Mouse (Mus musculus): ENCODE results near the gene Kif16b. TPM values are rescaled to one million over a fixed set of nuclear protein-coding genes. Genes with fewer than 3 reads are reported as not detected.

Gene Kif16b
- total RNA-seq, 1 experiment, result 10.5 TPM

DNA sequence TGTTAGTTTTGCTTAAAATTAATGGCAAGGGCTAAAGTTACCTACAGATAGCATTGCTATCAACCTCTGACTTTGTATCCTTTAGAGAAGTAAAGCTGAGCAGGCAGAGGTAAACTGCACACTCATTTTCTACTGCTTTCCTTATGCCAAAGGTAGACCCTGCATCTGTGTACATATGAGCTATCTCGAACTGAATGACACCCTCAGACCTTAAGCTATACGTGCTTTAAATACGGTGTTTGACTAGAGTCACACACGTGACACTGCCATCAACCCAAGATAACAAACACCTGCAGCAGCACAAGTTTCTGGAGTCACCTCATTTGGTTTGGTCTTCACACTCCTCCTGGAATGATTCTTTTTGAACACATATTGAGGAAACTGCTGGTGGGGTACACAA lies 280.2 kb downstream of the Kif16b start:
- H3K36me3 ChIP-seq (ENCODE audit: control insufficient read depth, insufficient read depth, low read length, poor library complexity, severe bottlenecking), result no peaks in the 10 kb centered on the region
- H3K4me1 ChIP-seq (ENCODE audit: control insufficient read depth in 2 of 2, insufficient read depth in 2 of 2, low read length in 2 of 2, poor library complexity in 1 of 2), result no peaks in the 10 kb centered on the region
- TF ChIP-seq ZNF384 (IDR thresholded peaks at IDR 0.05; ENCODE audit: low read depth, low read length) (no peak), HCFC1 (IDR thresholded peaks at IDR 0.05; ENCODE audit: borderline replicate concordance, insufficient read depth, low read length) (no peak), CHD2 (IDR thresholded peaks at IDR 0.05; ENCODE audit: low read depth, low read length) (no peak), MAFK (IDR thresholded peaks at IDR 0.05; ENCODE audit: insufficient read depth, low read depth, low read length) (no peak), ZC3H11A (IDR thresholded peaks at IDR 0.05; ENCODE audit: borderline replicate concordance, low read depth, low read length) (no peak)
- no peak overlapping the region for H3K4me3 ChIP-seq (ENCODE audit: insufficient read depth in 1 of 2, low read depth in 1 of 2, low read length in 2 of 2, poor library complexity in 1 of 2, severe bottlenecking in 1 of 2)
- in situ Hi-C loops (cut with MboI; ENCODE audit: low sequenced_read_pairs in 2 of 2, unreplicated experiment in 2 of 2), result no loop called here
- no peak overlapping the region for H3K9ac ChIP-seq (ENCODE audit: insufficient read depth, low read depth, low read length, poor library complexity, severe bottlenecking)
- H3K9me3 ChIP-seq (ENCODE audit: control insufficient read depth, insufficient read depth, low read depth, low read length), result no peaks in the 10 kb centered on the region
- H3K27ac ChIP-seq (ENCODE audit: insufficient read depth, low read depth, low read length, poor library complexity, severe bottlenecking), result no peak overlapping the region
- no peak for DNase-seq (ENCODE audit: low read depth, low spot score)

- H3K9ac ChIP-seq (ENCODE audit: insufficient read depth, low read depth, low read length, poor library complexity, severe bottlenecking), result no peak overlapping the region
- TF ChIP-seq CHD2 (IDR thresholded peaks at IDR 0.05; ENCODE audit: low read depth, low read length) (no peak), ZNF384 (IDR thresholded peaks at IDR 0.05; ENCODE audit: low read depth, low read length) (no peak), MAFK (IDR thresholded peaks at IDR 0.05; ENCODE audit: insufficient read depth, low read depth, low read length) (no peak), ZC3H11A (IDR thresholded peaks at IDR 0.05; ENCODE audit: borderline replicate concordance, low read depth, low read length) (no peak), HCFC1 (IDR thresholded peaks at IDR 0.05; ENCODE audit: borderline replicate concordance, insufficient read depth, low read length) (no peak)
- no peak overlapping the region for H3K4me3 ChIP-seq (ENCODE audit: insufficient read depth in 1 of 2, low read depth in 1 of 2, low read length in 2 of 2, poor library complexity in 1 of 2, severe bottlenecking in 1 of 2)
- no peaks in the 10 kb centered on the region for H3K36me3 ChIP-seq (ENCODE audit: control insufficient read depth, insufficient read depth, low read length, poor library complexity, severe bottlenecking)
- no peak overlapping the region for H3K27ac ChIP-seq (ENCODE audit: insufficient read depth, low read depth, low read length, poor library complexity, severe bottlenecking)
- H3K9me3 ChIP-seq (ENCODE audit: control insufficient read depth, insufficient read depth, low read depth, low read length), result no peaks in the 10 kb centered on the region
- DNase-seq (ENCODE audit: low read depth, low spot score), result no peak
- in situ Hi-C loops (cut with MboI; ENCODE audit: low sequenced_read_pairs in 2 of 2, unreplicated experiment in 2 of 2), result no loop called here
- no peaks in the 10 kb centered on the region for H3K4me1 ChIP-seq (ENCODE audit: control insufficient read depth in 2 of 2, insufficient read depth in 2 of 2, low read length in 2 of 2, poor library complexity in 1 of 2)
Measured at GRCm38 (mm10) chr2:142619926-142620325, 281.4 kb downstream of the Kif16b start.

- no peak overlapping the region for H3K4me3 ChIP-seq (ENCODE audit: insufficient read depth in 1 of 2, low read depth in 1 of 2, low read length in 2 of 2, poor library complexity in 1 of 2, severe bottlenecking in 1 of 2)
- H3K4me1 ChIP-seq (ENCODE audit: control insufficient read depth in 2 of 2, insufficient read depth in 2 of 2, low read length in 2 of 2, poor library complexity in 1 of 2), result no peaks in the 10 kb centered on the region; a peak in 1 of 4 replicates
- no peaks in the 10 kb centered on the region for H3K9me3 ChIP-seq (ENCODE audit: control insufficient read depth, insufficient read depth, low read depth, low read length)
- no peak overlapping the region for H3K9ac ChIP-seq (ENCODE audit: insufficient read depth, low read depth, low read length, poor library complexity, severe bottlenecking)
- no peak overlapping the region for H3K27ac ChIP-seq (ENCODE audit: insufficient read depth, low read depth, low read length, poor library complexity, severe bottlenecking)
- in situ Hi-C loops (cut with MboI; ENCODE audit: low sequenced_read_pairs in 2 of 2, unreplicated experiment in 2 of 2), result no loop called here
- no peaks in the 10 kb centered on the region for H3K36me3 ChIP-seq (ENCODE audit: control insufficient read depth, insufficient read depth, low read length, poor library complexity, severe bottlenecking)
- TF ChIP-seq CHD2 (IDR thresholded peaks at IDR 0.05; ENCODE audit: low read depth, low read length) (no peak), HCFC1 (IDR thresholded peaks at IDR 0.05; ENCODE audit: borderline replicate concordance, insufficient read depth, low read length) (no peak), ZNF384 (IDR thresholded peaks at IDR 0.05; ENCODE audit: low read depth, low read length) (no peak), MAFK (IDR thresholded peaks at IDR 0.05; ENCODE audit: insufficient read depth, low read depth, low read length) (no peak), ZC3H11A (IDR thresholded peaks at IDR 0.05; ENCODE audit: borderline replicate concordance, low read depth, low read length) (no peak)
- no peak for DNase-seq (ENCODE audit: low read depth, low spot score)
Measured at GRCm38 (mm10) chr2:142614535-142614934, 286.8 kb downstream of the Kif16b start.

GRCm38 (mm10) chr2:142612359-142612953 lies 288.9 kb downstream of the Kif16b start:
- DNase-seq (ENCODE audit: low read depth, low spot score), result no peak
- Histone ChIP-seq H3K36me3 (ENCODE audit: control insufficient read depth, insufficient read depth, low read length, poor library complexity, severe bottlenecking) (no peaks in the 10 kb centered on the region), H3K9me3 (ENCODE audit: control insufficient read depth, insufficient read depth, low read depth, low read length) (no peaks in the 10 kb centered on the region), H3K4me1 (ENCODE audit: control insufficient read depth in 2 of 2, insufficient read depth in 2 of 2, low read length in 2 of 2, poor library complexity in 1 of 2) (no peaks in the 10 kb centered on the region; a peak in 1 of 4 replicates), H3K9ac (ENCODE audit: insufficient read depth, low read depth, low read length, poor library complexity, severe bottlenecking) (no peak overlapping the region), H3K4me3 (ENCODE audit: insufficient read depth in 1 of 2, low read depth in 1 of 2, low read length in 2 of 2, poor library complexity in 1 of 2, severe bottlenecking in 1 of 2) (no peak overlapping the region), H3K27ac (ENCODE audit: insufficient read depth, low read depth, low read length, poor library complexity, severe bottlenecking) (no peak overlapping the region)
- TF ChIP-seq HCFC1 (IDR thresholded peaks at IDR 0.05; ENCODE audit: borderline replicate concordance, insufficient read depth, low read length) (no peak), CHD2 (IDR thresholded peaks at IDR 0.05; ENCODE audit: low read depth, low read length) (no peak), ZNF384 (IDR thresholded peaks at IDR 0.05; ENCODE audit: low read depth, low read length) (no peak), MAFK (IDR thresholded peaks at IDR 0.05; ENCODE audit: insufficient read depth, low read depth, low read length) (no peak), ZC3H11A (IDR thresholded peaks at IDR 0.05; ENCODE audit: borderline replicate concordance, low read depth, low read length) (no peak)
- in situ Hi-C loops (cut with MboI; ENCODE audit: low sequenced_read_pairs in 2 of 2, unreplicated experiment in 2 of 2), result no loop called here
